Mouse (Mus musculus): Measurements from ENCODE around the gene Mbd3. TPM values are rescaled to one million over a fixed set of nuclear protein-coding genes. Genes with fewer than 3 reads are reported as not detected.

The Mbd3 gene
- total and polyA plus RNA-seq, 2 experiments = 21.1 to 73.5 TPM

DNA sequence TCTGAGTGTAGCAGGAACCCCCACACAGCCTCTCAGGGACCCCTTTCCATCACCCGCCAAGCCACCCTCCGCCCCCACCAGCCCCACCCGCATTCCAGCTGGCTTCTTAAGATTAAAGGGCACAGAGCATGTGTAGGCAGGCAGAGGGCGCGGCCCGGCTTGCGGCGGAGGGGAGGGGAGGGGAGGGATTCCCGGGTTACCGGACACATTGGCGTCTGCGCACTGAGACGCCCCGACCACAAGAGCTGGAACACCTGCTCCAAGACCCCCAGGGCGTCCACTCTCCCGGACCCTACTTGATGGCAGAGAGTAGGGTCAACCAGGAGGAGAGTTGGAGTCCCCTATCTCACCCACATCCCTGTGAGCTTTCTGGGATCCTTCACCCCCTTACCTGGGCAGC lies 54.2 kb downstream of the Mbd3 start:
- Histone ChIP-seq H3K4me3 (ENCODE audit: insufficient read depth, low read depth, low read length) (no peak overlapping the region), H3K36me3 (ENCODE audit: control insufficient read depth, insufficient read depth, low read length) (no peaks in the 10 kb centered on the region), H3K79me2 (ENCODE audit: control insufficient read depth, insufficient read depth, low read length) (no peaks in the 10 kb centered on the region), H3K9ac (ENCODE audit: low read depth, low read length) (no peak overlapping the region), H3K4me1 (ENCODE audit: control insufficient read depth, insufficient read depth, low read length) (peaks cover 16% of the 10 kb centered on the region), H3K27ac (replicated peaks; ENCODE audit: insufficient read depth, low read depth, low read length) (no peak overlapping the region), H3K27me3 (ENCODE audit: control insufficient read depth, insufficient read depth, low read length) (no peaks in the 10 kb centered on the region; the same call in 1 of the 2 replicates)
- no peak for TF ChIP-seq CTCF (IDR thresholded peaks at IDR 0.05; ENCODE audit: low read depth, low read length)
- TF ChIP-seq POLR2A (IDR thresholded peaks at IDR 0.05; ENCODE audit: extremely low read depth, insufficient read depth, low read length) = no peak
- no peak for DNase-seq (ENCODE audit: extremely low read depth, low read depth, low spot score)
- WGBS = 23% methylated on average over 16 of the region's 16 CpGs

DNA sequence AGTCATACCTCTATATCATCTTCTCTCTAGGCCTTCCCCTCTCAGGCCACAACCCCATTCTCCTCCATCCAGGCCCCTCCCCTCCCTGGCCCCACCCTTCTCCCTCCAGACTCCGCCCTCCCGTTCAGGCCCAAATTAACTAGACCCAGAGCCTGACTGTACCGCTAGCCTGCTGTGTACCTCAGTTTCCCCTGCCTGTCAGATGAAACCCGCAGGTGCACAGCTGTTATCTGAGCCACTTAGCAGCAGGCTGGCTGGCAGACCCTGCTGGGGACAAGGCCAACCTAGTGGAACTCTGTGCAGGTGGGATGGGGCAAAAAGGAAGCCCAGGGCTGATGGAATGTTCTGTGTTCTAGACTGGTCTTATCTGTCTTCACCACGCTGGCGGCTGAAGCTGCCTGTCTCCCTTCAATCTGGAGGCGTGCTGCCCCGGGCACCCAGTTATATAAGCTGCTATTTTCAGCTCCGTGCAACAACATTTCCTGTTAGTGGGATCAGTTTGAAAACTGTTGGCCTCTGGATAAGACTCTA lies 55.2 kb downstream of the Mbd3 start:
- TF ChIP-seq POLR2A (IDR thresholded peaks at IDR 0.05; ENCODE audit: extremely low read depth, insufficient read depth, low read length) (no peak), CTCF (IDR thresholded peaks at IDR 0.05; ENCODE audit: low read depth, low read length) (no peak)
- Histone ChIP-seq H3K79me2 (ENCODE audit: control insufficient read depth, insufficient read depth, low read length) (no peaks in the 10 kb centered on the region), H3K4me3 (ENCODE audit: insufficient read depth, low read depth, low read length) (no peak overlapping the region), H3K27ac (replicated peaks; ENCODE audit: insufficient read depth, low read depth, low read length) (no peak overlapping the region), H3K27me3 (ENCODE audit: control insufficient read depth, insufficient read depth, low read length) (no peaks in the 10 kb centered on the region; the same call in 1 of the 2 replicates), H3K9ac (ENCODE audit: low read depth, low read length) (no peak overlapping the region), H3K4me1 (ENCODE audit: control insufficient read depth, insufficient read depth, low read length) (peaks cover 16% of the 10 kb centered on the region), H3K36me3 (ENCODE audit: control insufficient read depth, insufficient read depth, low read length) (no peaks in the 10 kb centered on the region)
- WGBS = 21% methylated on average over 9 of the region's 9 CpGs
- no peak for DNase-seq (ENCODE audit: extremely low read depth, low read depth, low spot score)

GRCm38 (mm10) chr10:80343425-80343895 lies 55.9 kb downstream of the Mbd3 start:
- H3K79me2 ChIP-seq (ENCODE audit: control insufficient read depth, insufficient read depth, low read length) = no peaks in the 10 kb centered on the region
- H3K4me3 ChIP-seq (ENCODE audit: insufficient read depth, low read depth, low read length) = no peak overlapping the region
- 48% methylated on average over 13 of the region's 13 CpGs for WGBS
- no peaks in the 10 kb centered on the region; the same call in 1 of the 2 replicates for H3K27me3 ChIP-seq (ENCODE audit: control insufficient read depth, insufficient read depth, low read length)
- H3K27ac ChIP-seq (replicated peaks; ENCODE audit: insufficient read depth, low read depth, low read length) = no peak overlapping the region
- peaks cover 16% of the 10 kb centered on the region for H3K4me1 ChIP-seq (ENCODE audit: control insufficient read depth, insufficient read depth, low read length)
- TF ChIP-seq CTCF (IDR thresholded peaks at IDR 0.05; ENCODE audit: low read depth, low read length) (no peak), POLR2A (IDR thresholded peaks at IDR 0.05; ENCODE audit: extremely low read depth, insufficient read depth, low read length) (no peak)
- H3K36me3 ChIP-seq (ENCODE audit: control insufficient read depth, insufficient read depth, low read length) = no peaks in the 10 kb centered on the region
- H3K9ac ChIP-seq (ENCODE audit: low read depth, low read length) = no peak overlapping the region
- DNase-seq (ENCODE audit: extremely low read depth, low read depth, low spot score) = no peak

GRCm38 (mm10) chr10:80342749-80343424 lies 56.5 kb downstream of the Mbd3 start:
- H3K27ac ChIP-seq (replicated peaks; ENCODE audit: insufficient read depth, low read depth, low read length) = no peak overlapping the region
- H3K4me3 ChIP-seq (ENCODE audit: insufficient read depth, low read depth, low read length) = peak overlapping the region; percentile 46; the same call in 1 of the 2 replicates

More at GRCm38 (mm10) chr10:80342749-80343424, 56.5 kb downstream of the Mbd3 start:
- H3K4me1 ChIP-seq (ENCODE audit: control insufficient read depth, insufficient read depth, low read length) = peaks cover 13% of the 10 kb centered on the region
- no peaks in the 10 kb centered on the region; the same call in 1 of the 2 replicates for H3K27me3 ChIP-seq (ENCODE audit: control insufficient read depth, insufficient read depth, low read length)
- no peaks in the 10 kb centered on the region for H3K79me2 ChIP-seq (ENCODE audit: control insufficient read depth, insufficient read depth, low read length)
- peak overlapping the region; percentile 56 for H3K9ac ChIP-seq (ENCODE audit: low read depth, low read length)
- peak; percentile 64 for DNase-seq (ENCODE audit: extremely low read depth, low read depth, low spot score)
- 1% methylated on average over 31 of the region's 33 CpGs for WGBS
- no peaks in the 10 kb centered on the region for H3K36me3 ChIP-seq (ENCODE audit: control insufficient read depth, insufficient read depth, low read length)
- TF ChIP-seq POLR2A (IDR thresholded peaks at IDR 0.05; ENCODE audit: extremely low read depth, insufficient read depth, low read length) = no peak
- TF ChIP-seq CTCF (IDR thresholded peaks at IDR 0.05; ENCODE audit: low read depth, low read length) = no peak

Other genes starting within 250 kb of the Mbd3 start
- 19.5 and 25.9 TPM in 2 replicates for gene Cirbp, start 233.6 kb downstream of the Mbd3 start, total RNA-seq (2014; rRNA removed)
- 31.8 and 37.0 TPM in 2 replicates for gene Cirbp, start 233.6 kb downstream of the Mbd3 start, polyA plus RNA-seq (2012; rRNA removed)
- gene 1600002K03Rik, start 226.6 kb downstream of the Mbd3 start, total RNA-seq (2014; rRNA removed) = 5.1 and 7.7 TPM in 2 replicates
- gene 1600002K03Rik, start 226.6 kb downstream of the Mbd3 start, polyA plus RNA-seq (2012; rRNA removed) = 10.0 and 10.4 TPM in 2 replicates
- under 0.01 and 0.07 TPM in 2 replicates for gene Efna2, start 220.1 kb downstream of the Mbd3 start, total RNA-seq (2014; rRNA removed)
- gene Efna2, start 220.1 kb downstream of the Mbd3 start, polyA plus RNA-seq (2012; rRNA removed) = 0.26 TPM in 2 replicates
- 7.1 and 8.7 TPM in 2 replicates for gene Mum1, start 173.1 kb downstream of the Mbd3 start, total RNA-seq (2014; rRNA removed)
- gene Mum1, start 173.1 kb downstream of the Mbd3 start, polyA plus RNA-seq (2012; rRNA removed) = 8.4 and 10.1 TPM in 2 replicates
- gene Ndufs7, start 150.4 kb downstream of the Mbd3 start, total RNA-seq (2014; rRNA removed) = 165 and 186 TPM in 2 replicates
- 551 and 560 TPM in 2 replicates for gene Ndufs7, start 150.4 kb downstream of the Mbd3 start, polyA plus RNA-seq (2012; rRNA removed)
- 241 and 277 TPM in 2 replicates for gene Gamt, start 138.5 kb downstream of the Mbd3 start, total RNA-seq (2014; rRNA removed)
- gene Gamt, start 138.5 kb downstream of the Mbd3 start, polyA plus RNA-seq (2012; rRNA removed) = 670 and 715 TPM in 2 replicates
- gene Dazap1, start 138.1 kb downstream of the Mbd3 start, total RNA-seq (2014; rRNA removed) = 38.0 and 39.9 TPM in 2 replicates
- gene Dazap1, start 138.1 kb downstream of the Mbd3 start, polyA plus RNA-seq (2012; rRNA removed) = 39.9 and 43.5 TPM in 2 replicates
- gene Rps15, start 107.1 kb downstream of the Mbd3 start, total RNA-seq (2014; rRNA removed) = 510 and 571 TPM in 2 replicates
- 686 and 1,012 TPM in 2 replicates for gene Rps15, start 107.1 kb downstream of the Mbd3 start, polyA plus RNA-seq (2012; rRNA removed)
- gene Apc2, start 103.6 kb downstream of the Mbd3 start, total RNA-seq (2014; rRNA removed) = 0.09 and 0.20 TPM in 2 replicates
- 0.19 and 0.20 TPM in 2 replicates for gene Apc2, start 103.6 kb downstream of the Mbd3 start, polyA plus RNA-seq (2012; rRNA removed)
- 10.4 and 12.4 TPM in 2 replicates for gene 2310011J03Rik, start 79.0 kb downstream of the Mbd3 start, total RNA-seq (2014; rRNA removed)
- gene 2310011J03Rik, start 79.0 kb downstream of the Mbd3 start, polyA plus RNA-seq (2012; rRNA removed) = 25.4 and 25.5 TPM in 2 replicates
- gene Pcsk4, start 70.1 kb downstream of the Mbd3 start, total RNA-seq (2014; rRNA removed) = 8.8 and 12.5 TPM in 2 replicates
- gene Pcsk4, start 70.1 kb downstream of the Mbd3 start, polyA plus RNA-seq (2012; rRNA removed) = 19.2 and 21.8 TPM in 2 replicates
- 112 and 185 TPM in 2 replicates for gene Reep6, start 69.6 kb downstream of the Mbd3 start, total RNA-seq (2014; rRNA removed)
- 384 and 617 TPM in 2 replicates for gene Reep6, start 69.6 kb downstream of the Mbd3 start, polyA plus RNA-seq (2012; rRNA removed)
- 0.28 and 0.40 TPM in 2 replicates for gene Adamtsl5, start 51.1 kb downstream of the Mbd3 start, total RNA-seq (2014; rRNA removed)
- gene Adamtsl5, start 51.1 kb downstream of the Mbd3 start, polyA plus RNA-seq (2012; rRNA removed) = 1.4 and 1.6 TPM in 2 replicates
- 0.60 and 1.4 TPM in 2 replicates for gene Plk5, start 43.1 kb downstream of the Mbd3 start, total RNA-seq (2014; rRNA removed)
- 3.5 and 6.6 TPM in 2 replicates for gene Plk5, start 43.1 kb downstream of the Mbd3 start, polyA plus RNA-seq (2012; rRNA removed)
- 1.0 and 2.6 TPM in 2 replicates for gene Mex3d, start 11.9 kb downstream of the Mbd3 start, total RNA-seq (2014; rRNA removed)
- gene Mex3d, start 11.9 kb downstream of the Mbd3 start, polyA plus RNA-seq (2012; rRNA removed) = 2.1 and 2.4 TPM in 2 replicates
- gene Uqcr11, start 7.3 kb upstream of the Mbd3 start, total RNA-seq (2014; rRNA removed) = 1,362 and 1,401 TPM in 2 replicates
- gene Uqcr11, start 7.3 kb upstream of the Mbd3 start, polyA plus RNA-seq (2012; rRNA removed) = 2,210 and 2,521 TPM in 2 replicates
- gene Tcf3, start 34.1 kb upstream of the Mbd3 start, total RNA-seq (2014; rRNA removed) = 6.4 and 9.9 TPM in 2 replicates
- 19.6 and 20.2 TPM in 2 replicates for gene Tcf3, start 34.1 kb upstream of the Mbd3 start, polyA plus RNA-seq (2012; rRNA removed)
- gene Onecut3, start 95.3 kb upstream of the Mbd3 start, total RNA-seq (2014; rRNA removed) = not detected in 2 replicates
- gene Onecut3, start 95.3 kb upstream of the Mbd3 start, polyA plus RNA-seq (2012; rRNA removed) = not detected in 2 replicates
- gene Atp8b3, start 139.6 kb upstream of the Mbd3 start, total RNA-seq (2014; rRNA removed) = not detected in 2 replicates
- 0.04 TPM in 1 of 2 replicates, not detected in the other for gene Atp8b3, start 139.6 kb upstream of the Mbd3 start, polyA plus RNA-seq (2012; rRNA removed)
- 4.4 and 5.5 TPM in 2 replicates for gene Rexo1, start 162.0 kb upstream of the Mbd3 start, total RNA-seq (2014; rRNA removed)
- 28.1 and 36.8 TPM in 2 replicates for gene Rexo1, start 162.0 kb upstream of the Mbd3 start, polyA plus RNA-seq (2012; rRNA removed)
- gene Klf16, start 177.8 kb upstream of the Mbd3 start, total RNA-seq (2014; rRNA removed) = 0.74 and 1.3 TPM in 2 replicates
- 4.2 and 5.5 TPM in 2 replicates for gene Klf16, start 177.8 kb upstream of the Mbd3 start, polyA plus RNA-seq (2012; rRNA removed)
- 45.7 and 59.3 TPM in 2 replicates for gene Abhd17a, start 190.8 kb upstream of the Mbd3 start, total RNA-seq (2014; rRNA removed)
- 194 and 205 TPM in 2 replicates for gene Abhd17a, start 190.8 kb upstream of the Mbd3 start, polyA plus RNA-seq (2012; rRNA removed)
- 7.6 and 11.4 TPM in 2 replicates for gene Scamp4, start 203.3 kb upstream of the Mbd3 start, total RNA-seq (2014; rRNA removed)
- 61.2 and 63.2 TPM in 2 replicates for gene Scamp4, start 203.3 kb upstream of the Mbd3 start, polyA plus RNA-seq (2012; rRNA removed)
- 0.28 and 1.4 TPM in 2 replicates for gene Adat3, start 203.3 kb upstream of the Mbd3 start, total RNA-seq (2014; rRNA removed)
- 3.3 and 5.5 TPM in 2 replicates for gene Adat3, start 203.3 kb upstream of the Mbd3 start, polyA plus RNA-seq (2012; rRNA removed)
- 0.28 and 0.34 TPM in 2 replicates for gene Gm49322, start 206.5 kb upstream of the Mbd3 start, total RNA-seq (2014; rRNA removed)
- gene Gm49322, start 206.5 kb upstream of the Mbd3 start, polyA plus RNA-seq (2012; rRNA removed) = 0.54 and 0.70 TPM in 2 replicates
- gene Csnk1g2, start 223.3 kb upstream of the Mbd3 start, total RNA-seq (2014; rRNA removed) = 54.4 and 56.1 TPM in 2 replicates
- 110 and 123 TPM in 2 replicates for gene Csnk1g2, start 223.3 kb upstream of the Mbd3 start, polyA plus RNA-seq (2012; rRNA removed)

All from liver, adult 2 months (tissue).